Mouse (Mus musculus): ENCODE results near the gene Olfr165.
"Not testable (repeated sequence)": the region's sequence is repeated elsewhere in the genome, so short reads cannot be mapped to it uniquely, and the experiment has no call there.

The Olfr165 gene

GRCm38 (mm10) chr16:19423034-19423433, at the start of gene Olfr165:
Gene Olfr165 (minus strand): TSS chr16:19423134.
- DNase-seq: no peak

- no peak for DNase-seq
Measured at GRCm38 (mm10) chr16:19464365-19464764, 41.4 kb upstream of the Olfr165 start.

- not testable (repeated sequence) for DNase-seq
Measured at GRCm38 (mm10) chr16:19458741-19459140, 35.8 kb upstream of the Olfr165 start.

DNA sequence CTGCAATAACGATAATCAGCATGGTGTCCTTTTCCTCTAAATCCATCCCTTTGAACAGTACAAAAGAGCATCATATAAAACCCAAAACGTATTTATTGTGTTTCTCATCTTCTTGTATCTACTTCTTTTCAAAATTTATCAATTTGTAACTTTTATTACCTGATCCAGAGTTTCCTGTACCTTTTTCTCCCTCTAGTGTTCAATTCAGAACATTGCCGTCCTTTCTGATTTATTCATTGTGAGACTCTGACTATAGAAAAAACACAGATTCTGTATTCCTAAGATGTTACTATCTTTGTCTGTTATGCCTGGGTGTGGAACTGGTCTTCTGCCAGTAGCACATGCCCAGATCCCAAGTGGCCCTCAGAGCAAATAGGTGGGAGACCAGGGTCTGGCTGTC, 35.0 kb downstream of the Olfr165 start:
- DNase-seq: no peak

Measured in thymus, postnatal 25 days (tissue).